Mouse (Mus musculus) neural tube, embryonic 10.5 days (tissue): ENCODE results near the gene Mindy2.

Experiments
- DNase-seq: peaks from one replicate; pipeline ENCODE4 v3.0.0-alpha.2; 2017; ENCODE audit warnings: low spot score; ENCODE audit errors: extremely low spot score

Mindy2 gene

DNA sequence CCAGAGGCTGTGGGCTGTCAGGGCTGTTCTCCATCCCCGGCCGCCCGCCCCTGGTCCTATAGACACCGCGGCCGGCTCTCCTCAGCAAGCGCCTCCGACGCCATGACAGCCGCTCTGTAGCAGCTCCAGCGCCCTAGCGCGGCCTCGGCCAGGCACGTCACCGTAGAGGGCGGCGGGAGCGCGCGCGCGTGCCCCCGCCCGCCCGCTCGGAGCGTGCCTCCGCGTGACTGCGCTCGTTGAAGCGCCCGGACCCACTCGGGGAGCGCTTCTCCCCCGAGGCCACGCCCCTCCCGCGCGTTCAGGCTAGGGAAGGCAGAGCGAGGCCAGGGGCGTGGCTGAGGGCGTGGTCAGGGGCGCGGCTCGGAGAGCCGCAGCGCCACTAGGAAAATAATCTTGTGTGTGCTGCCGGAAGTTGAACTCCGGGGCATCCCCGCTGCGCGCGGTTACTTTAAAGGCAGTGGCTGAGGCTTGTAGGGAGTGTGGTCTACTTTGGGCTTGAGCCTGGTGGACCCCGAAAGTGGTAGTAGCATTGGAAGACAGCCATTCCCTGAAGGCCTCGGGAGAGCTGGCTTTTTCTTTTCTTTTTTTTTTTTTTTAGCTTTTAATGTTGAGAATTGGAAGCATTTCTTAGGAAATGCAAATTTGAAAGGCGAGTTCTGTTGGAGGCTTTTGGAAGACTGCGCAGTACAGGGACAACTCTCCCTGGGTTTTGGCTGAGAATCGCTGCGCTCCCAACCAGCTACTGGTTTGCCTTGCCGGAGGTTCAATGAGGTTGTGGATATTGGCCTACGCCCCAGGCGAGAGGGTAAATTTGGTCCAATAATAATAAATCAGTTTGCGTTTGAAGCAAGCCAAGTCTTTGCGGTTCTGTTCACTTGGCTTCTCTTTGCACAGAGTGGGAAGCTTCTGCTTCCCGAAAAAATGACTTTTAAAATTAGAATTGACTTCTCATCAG lies at the start of gene Mindy2:
Gene Mindy2, minus strand, starts transcription at position 162 of the 955 bp plus-strand sequence.
- DNase-seq: peak; percentile 96

DNA sequence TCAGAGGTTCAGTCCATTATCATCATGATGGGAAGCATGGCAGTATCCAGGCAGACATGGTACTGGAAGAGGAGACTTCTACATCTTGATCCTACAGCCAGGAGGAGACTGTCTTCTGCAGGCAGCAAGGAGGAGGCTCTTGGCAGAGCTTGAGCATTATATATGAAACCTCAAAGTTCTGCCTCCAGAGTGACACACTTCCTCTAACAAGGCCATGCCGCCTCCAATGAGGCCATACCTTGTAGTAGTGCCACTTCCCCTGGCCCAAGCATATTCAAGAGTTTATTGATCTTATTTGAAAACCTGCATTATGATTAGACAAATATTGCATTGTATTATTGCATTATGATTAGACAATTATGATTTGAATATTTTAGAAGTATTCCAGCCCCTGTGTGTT lies 49.5 kb upstream of the Mindy2 start:
- no peak for DNase-seq

DNA sequence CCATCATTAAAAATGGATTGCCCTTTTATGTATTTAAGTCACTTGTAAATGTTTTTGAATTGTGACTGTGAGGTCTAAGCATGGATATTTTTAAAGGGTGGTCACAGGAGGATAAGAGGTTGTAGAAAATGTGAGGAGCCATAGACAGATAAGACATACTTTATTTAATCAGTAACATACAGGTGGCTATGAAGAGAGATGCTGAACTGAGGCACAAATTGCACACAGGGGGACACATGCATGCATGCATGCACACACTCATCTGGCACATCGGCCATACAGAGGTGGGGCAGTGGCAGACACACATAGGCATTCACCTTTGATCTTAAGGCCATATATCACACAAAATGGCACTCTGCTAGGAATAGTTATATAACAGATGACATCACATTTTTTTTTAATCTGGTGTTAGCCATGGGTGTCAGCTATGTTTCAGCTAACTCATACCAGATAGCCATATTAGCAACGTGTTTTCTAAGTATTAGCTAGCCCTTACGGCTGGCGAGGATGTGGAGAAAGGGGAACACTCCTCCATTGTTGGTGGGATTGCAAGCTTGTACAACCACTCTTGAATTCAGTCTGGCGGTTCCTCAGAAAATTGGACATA lies 46.7 kb upstream of the Mindy2 start:
- DNase-seq: no peak

DNA sequence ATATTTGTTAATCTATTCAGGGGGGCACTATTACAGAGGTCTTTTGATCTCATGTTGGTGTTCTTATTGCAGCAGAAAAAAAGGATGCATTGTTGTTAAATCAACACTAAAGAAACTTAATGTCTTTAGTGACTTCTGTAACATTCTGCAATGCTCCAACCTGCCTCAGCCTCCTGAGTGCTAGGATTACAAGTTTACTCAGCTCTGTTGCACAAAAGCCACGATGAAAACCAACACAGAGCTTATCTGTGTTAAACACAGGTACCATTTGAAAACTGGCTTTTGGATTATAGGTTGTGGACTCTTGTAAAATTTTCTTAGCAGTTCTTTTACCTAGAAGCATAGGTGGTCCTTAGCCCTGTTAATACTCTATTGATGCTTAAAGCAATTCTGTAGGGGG lies 41.1 kb upstream of the Mindy2 start:
- DNase-seq: no peak

DNA sequence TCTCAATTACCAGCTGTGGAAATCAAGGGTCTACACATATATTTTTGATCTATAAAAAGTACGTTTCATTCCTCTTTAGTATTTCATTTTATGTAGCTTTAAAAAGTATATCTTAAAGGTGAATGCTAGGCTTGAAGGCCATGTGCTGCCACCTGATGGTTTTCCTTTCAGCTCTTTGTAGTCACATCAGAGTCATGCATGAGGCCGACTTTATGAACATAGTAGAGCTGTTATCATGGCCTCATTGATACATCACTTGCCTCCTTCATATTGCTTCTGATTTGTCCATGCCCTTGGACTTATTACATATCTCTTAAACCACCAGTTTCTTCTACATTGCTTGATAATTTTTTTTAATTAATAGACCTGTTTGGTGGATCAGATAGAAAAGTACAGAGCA lies 38.7 kb upstream of the Mindy2 start:
- no peak for DNase-seq

DNA sequence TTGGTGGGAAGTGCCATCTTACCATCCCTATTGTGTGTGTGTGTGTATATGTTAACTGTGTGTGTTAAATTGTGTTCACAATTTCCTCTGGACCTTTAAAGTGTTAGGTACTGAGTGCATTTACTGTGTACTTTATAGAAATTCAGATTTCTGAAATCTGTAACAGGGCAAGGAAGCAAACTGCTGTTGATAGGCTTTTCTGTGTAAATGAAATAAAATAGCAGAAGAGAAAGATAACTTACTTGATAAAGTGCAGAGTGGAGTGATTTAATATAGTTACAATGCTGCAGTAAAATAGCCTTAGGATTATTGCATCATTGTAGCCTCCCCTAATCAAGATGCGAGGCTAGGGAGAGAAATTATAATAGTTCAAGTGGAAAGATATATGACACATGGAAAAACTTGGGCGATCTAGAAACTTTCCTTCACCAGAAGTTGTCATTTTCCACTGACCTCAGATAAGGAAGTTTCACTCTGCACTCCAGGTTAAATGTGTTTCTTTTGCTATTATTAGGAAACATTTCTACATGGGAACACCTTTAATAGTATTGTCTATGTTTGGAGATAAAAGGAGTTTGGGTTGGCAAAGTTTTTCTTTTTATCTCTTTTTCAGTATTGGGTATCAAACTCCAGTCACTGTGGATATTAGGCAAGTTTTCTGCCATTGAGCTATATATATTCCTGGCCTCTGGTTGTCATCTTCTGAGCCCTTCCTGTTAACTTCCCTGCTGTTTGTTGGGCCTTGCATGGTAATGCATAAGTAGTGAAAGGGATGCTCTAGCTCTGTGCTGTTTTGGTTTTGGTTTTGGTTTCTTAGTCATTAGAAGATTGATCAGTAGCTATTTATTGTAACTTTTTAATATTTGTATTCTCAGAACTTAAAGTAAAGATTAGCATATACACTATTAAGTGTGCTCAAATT lies 35.1 kb upstream of the Mindy2 start:
- DNase-seq: no peak

DNA sequence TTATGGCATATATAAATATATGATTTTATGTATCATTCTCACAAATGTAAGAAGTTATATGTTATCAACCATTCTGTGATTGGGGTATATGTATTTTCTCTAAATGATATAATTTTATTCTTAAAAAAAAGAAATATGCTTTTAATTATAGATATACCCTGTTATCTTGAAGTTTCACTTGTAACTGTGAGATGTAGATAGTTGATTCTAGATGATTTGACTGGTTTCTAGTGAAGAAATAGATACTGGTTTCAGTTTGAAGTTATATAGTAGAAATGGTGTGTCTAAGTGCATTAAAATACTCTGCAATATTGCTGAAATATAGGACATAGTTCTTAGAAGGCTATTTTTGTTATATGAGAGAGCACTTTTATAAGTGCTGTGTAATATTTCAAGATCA lies 33.6 kb upstream of the Mindy2 start:
- no peak for DNase-seq

DNA sequence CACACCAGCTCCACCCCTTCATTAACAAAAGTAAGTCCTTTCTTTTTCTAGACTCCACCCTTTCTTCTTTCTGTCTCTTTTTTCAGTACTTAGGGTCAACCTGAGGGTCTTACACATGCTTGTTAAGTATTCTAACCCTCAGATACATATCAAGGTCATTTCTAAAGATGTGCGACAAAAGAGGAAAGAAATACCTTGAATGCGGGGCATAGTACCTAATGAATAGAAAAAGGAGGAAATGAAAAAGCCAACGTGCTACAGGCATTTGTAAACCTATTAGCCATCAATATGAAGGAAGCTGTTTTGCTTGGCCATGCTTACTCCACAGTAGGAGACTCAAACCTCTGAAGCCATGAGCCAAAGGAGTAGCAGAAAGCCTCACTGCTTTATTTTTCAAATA lies 33.0 kb upstream of the Mindy2 start:
- DNase-seq: no peak

DNA sequence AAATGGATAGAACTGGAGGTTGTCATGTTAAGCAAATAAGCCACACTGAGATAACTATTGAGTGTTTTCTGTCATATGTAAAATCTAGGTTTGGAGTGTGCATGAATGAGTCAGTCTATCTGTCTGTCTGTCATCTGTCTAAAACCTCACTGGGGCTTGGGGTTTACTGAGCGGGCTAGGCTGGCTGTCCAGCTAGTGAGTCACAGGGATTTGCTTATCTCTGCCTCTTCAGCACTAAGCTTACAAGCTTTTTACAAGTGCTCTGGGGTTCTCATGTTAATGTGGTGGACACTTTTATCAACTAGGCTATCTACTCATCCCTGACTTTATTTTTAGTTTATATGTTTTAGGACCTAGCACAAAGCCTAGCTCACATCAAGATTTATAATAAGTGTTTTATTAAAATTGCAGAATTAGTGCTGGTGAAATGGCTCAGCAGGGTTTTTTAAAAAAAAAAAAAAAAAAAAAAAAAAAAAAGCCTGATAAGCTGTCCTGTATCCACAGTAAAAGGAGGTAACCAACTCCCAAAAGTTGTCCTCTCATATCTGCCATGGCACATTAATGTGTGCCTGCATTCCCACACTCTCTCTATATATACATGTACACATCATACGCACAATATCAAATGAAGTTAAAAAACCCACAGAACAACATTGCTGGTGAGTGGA lies 31.5 kb upstream of the Mindy2 start:
- no peak for DNase-seq

DNA sequence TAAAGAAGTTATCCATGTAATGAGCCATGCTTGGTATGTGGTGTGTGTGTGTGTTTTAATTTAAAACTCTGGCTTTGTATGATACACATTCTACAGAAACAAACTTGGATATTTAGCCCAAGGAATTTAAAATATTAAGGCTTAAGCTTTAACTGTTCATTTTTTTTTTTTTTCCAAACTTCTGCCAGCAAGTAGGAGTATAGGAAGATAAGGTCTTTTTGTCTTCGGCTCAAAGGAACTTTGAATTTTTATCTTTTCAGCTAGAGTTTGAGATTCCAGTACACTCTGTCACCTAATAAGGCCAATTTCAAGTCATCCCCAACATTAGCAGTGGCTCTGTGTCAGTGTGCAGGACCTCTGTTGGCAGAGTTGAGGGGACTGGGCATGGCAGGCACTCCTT lies 25.2 kb upstream of the Mindy2 start:
- DNase-seq: no peak

DNA sequence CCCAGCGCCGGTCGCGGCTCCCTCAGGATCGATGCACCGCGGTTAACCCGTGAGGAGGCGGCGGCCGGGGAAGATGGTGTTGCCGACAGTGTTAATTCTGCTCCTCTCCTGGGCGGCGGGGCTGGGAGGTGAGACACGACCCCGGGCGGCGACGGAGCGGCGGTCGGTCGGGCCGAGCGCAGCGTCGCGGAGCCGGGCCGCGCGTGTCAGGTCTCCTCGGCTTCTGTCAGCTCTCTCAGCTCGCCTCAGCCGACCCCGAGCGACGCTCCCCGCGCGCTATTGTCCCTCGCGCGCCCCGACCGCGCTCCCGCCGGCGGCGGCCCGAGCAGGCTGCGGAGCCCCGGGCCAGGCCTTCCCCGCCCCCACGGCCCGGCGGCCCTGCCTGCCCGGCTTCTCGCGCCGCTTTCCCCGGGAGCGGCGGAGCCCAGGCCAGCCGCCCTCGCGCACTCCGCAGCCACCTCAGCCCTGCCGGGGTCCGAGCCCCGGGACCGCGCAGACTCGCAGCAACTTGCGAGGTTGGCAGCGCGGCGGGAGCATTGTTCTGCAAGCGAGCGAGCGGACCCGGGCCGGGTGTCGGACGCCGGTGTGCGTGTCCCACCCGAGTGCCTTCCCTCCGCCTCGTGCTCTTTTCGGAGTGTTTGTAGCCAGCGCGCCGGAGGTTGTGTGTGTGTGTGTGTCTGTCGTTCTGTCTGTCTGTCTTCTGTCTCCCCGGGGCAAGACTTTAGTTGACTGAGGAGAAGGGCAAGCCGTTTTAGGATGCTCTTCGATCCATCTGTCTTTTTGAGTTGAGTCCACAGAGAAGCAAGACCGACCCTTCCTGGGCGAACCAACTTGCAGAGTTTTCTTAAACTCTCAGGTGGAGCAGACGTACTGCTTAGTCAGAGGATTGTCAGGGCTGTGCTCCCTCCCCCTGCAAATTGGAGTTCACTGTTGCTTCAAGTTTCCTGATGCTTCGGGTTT lies 22.4 kb upstream of the Mindy2 start:
- DNase-seq: peak; percentile 80

DNA sequence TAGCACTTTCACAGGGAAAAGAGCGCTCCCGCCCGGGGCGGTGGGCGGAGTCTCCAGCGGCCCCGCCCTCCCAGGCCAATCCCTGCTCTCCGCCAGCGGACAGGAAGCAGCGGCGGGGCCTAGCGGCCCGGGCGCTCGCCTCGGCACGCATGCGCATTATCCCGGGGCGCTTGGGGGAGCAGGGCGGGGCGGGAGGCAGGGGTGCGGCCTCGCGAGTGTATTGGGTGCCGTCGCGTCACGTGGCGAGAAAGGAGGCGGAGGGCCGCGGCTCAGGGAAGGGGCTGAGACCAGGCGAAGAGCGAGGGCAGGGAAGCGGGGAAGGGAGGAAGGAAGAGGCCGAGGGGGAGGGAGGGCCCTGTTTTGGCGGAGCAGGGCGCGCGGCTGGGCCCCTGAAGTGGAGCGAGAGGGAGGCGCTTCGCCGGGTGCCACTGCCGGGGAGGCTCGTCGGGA lies 21.7 kb upstream of the Mindy2 start, which contains the start of gene Adam10:
Gene Adam10, plus strand, starts transcription at position 316 of the 450 bp plus-strand sequence.
- peak; percentile 100 for DNase-seq

DNA sequence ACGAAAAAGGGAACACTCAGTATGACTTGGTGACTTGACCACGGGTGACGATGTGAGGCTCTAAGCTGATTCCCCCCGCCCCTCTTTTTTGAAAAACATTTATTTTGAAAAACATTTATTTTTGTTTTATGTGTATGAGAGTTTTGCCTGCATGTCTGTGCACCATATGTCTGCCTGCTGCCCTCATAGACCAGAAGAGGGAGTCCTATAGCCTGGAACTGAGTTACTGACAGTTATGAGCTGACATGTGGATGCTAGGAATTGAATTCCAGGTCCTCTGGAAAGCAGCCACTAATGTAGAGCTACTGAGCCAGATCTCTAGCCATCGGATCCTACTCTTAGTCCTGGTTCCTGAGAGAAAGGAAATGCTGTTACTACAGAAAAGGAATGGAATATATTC lies 19.0 kb upstream of the Mindy2 start:
- DNase-seq: no peak

DNA sequence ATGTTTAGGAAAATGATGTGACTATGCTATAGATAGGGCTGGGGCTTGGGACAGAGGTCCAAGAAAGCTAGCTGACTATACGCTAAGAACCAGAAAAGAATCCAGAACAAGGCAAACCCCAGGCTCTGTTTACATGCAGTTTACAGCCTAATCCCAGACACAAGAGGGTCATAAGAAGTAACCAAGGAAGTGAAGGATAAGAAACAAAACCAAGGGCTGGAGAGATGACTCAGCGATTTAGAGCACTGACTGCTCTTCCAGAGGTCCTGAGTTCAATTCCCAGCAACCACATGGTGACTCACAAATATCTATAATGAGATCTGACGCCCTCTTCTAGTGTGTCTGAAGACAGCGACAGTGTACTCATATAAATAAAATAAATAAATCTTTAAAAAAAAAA lies 18.1 kb upstream of the Mindy2 start:
- DNase-seq: no peak

DNA sequence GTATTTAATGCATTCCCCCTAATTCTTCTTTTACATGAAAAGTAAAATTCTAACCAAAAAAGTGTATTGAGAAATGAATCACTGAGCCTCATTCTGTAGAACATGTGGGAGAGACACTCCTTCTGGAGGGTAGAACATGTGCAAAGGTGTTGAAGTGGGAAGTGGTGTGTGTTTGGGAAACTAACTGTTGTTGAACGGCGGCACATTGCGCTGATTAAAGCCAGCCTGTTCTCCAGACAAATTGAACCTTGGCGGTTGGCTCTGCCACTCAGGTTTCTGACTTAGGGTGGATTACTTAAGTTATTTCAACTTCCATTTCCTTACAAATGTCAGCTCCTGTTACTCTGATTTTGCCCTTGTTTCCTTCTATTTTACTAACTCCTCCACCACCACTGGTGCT lies 16.7 kb upstream of the Mindy2 start:
- no peak for DNase-seq

DNA sequence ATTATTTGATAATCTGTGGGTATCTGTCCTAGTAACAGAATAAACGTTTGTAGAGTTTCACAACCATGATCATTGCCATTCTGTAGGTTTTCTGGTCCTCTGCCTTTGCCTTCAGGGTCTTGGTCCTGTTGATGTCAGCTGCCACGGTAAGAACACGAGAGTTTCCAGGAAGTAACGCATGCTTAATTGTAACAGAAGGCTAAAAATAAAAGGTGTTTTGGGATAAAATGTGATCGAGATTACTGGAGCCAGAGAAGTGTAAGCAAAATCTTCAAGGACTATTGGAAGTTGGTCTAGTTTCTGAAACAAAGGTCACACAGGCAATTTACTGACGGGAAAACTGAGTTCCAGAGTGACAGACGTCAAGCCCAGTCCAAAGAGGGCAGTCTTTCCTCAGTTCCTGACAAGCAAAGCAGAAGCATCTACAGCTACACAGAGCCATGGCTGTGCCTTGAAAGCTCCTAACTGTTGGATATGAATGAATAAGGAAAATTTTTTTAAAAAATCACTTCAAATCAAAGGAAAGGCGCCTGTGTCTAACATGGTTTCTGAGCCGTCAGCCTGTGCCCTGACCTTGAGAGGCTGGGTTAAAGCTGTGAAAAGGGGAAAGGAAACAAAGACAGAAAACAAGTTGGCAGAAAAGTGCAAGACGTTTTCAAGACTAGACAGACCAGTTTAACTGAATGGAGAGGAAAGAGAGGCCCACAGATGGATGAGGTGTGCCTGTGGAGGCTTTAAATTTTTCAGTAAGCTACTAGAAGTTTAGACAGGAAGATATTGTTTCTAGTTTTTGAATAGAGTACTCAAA lies 15.0 kb upstream of the Mindy2 start:
- no peak for DNase-seq

DNA sequence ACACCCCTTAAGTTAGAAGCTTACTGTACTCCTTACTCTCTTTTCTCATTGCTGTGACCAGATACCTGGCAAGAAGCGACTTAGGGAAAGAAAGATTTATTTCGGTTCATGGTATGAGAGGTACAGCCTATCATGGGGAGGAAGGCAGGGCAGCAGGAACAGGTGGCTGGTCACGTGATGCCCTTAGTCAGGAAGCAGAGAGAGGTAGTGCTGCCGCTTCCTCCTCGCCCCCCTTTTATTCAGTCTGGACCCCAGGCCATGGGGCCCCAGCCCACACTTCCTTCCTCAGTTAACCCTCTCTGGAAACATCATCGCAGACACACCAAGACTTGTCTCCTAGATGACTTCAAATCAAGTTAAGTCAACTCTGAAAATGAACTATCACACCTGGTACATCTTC lies 14.3 kb upstream of the Mindy2 start:
- no peak for DNase-seq

DNA sequence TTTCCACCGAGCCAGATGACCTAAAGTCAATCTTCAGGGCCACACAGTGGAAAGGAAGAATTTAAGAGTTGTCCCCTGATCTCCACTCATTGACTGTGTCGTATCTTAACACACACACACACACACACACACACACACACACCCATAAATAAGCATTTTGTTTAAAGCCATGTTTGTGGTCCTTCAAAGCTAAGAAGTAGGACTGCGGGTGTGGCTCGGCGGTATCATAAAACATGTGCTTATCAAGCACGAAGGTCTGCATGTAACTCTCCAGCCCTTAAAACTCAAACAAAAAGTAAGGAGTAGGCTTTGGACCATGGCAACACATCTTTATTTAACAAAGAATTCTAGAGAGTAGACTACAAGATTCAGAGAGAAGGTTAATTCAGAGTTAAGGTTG lies 13.4 kb upstream of the Mindy2 start:
- no peak for DNase-seq

DNA sequence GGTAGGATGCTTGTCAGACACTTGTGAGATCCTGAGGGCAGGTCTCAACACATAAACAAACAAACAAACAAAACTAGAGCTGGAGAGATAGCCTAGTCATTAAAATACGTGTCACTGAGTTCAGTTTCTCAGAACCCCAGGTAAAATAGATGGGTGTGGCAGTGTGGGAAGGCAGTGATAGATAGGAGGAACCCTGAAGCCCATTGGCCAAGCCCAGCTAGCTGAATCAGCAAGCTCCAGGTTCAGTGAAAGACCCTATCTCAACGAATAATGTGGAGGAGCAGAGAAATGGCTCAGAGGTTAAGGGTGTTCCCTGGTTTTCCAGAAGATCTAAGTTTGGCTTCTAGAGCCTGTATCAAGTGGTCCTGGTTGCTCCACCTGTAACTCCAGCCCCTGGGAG lies 12.2 kb upstream of the Mindy2 start:
- DNase-seq: no peak
